Mouse (Mus musculus): Measurements from ENCODE around the gene Snap47.

DNA sequence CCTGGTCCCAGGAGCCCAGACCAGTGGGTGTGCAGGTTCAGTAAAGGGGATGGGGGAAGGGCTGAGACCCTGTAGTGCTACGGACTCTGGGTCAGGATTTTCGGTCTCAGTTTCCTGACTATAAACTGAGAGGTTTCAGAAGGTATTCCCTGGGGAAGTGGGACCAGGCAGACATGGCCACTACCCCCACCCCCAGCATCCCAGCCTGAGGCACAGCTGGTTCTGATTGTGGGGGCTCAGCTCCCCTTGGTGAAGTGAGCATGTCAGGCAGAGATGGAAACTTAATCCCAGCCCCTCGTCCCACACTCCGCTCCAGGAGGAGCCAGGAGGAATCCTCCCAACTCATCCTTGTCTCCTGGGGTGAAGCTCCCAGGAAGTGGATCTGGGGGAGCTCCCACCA lies 63.5 kb downstream of the Snap47 start:
- no peak for TF ChIP-seq POLR2A (IDR thresholded peaks at IDR 0.05; ENCODE audit: insufficient read depth, low read depth, low read length)
- TF ChIP-seq CTCF (IDR thresholded peaks at IDR 0.05; ENCODE audit: insufficient read depth, low read depth, low read length), result no peak
